Mouse (Mus musculus) forebrain, embryonic 11.5 days (tissue): ENCODE measurements around the gene Gm21981. TPM values are rescaled to one million over a fixed set of nuclear protein-coding genes. Genes with fewer than 3 reads are reported as not detected.
A peak's percentile ranks its signal among the peaks of the same experiment; 100 is the strongest.

Experiments used
- ATAC-seq: fragments of 200-750 bp; cut with Nextera tagmentation; replicated peaks from 2 replicates; pipeline ENCODE4 v1.8.0; 2017; ENCODE audit warnings: moderate TSS enrichment; ENCODE audit not compliant: low FRiP score
- DNase-seq: peaks from one replicate; pipeline ENCODE4 v3.0.0-alpha.2; 2017; ENCODE audit warnings: low spot score
- H3K27ac ChIP-seq: fragments of 300-500 bp; sonication (generic); 2 replicates; pipeline ENCODE4 v1.5.1; 2014; ENCODE audit warnings: low read depth, low read length
- H3K27me3 ChIP-seq: fragments of 300-500 bp; sonication (generic); 2 replicates; pipeline ENCODE4 v1.6.1; 2014; ENCODE audit warnings: mild to moderate bottlenecking, low read length, mixed read lengths; ENCODE audit not compliant: control insufficient read depth, insufficient read depth
- H3K36me3 ChIP-seq: fragments of 300-500 bp; sonication (generic); 2 replicates; pipeline ENCODE4 v1.6.1; 2014; ENCODE audit warnings: mild to moderate bottlenecking, low read length, moderate library complexity, mixed read lengths; ENCODE audit not compliant: control insufficient read depth, insufficient read depth
- H3K4me1 ChIP-seq: fragments of 300-500 bp; sonication (generic); replicated peaks from 2 replicates; pipeline ENCODE4 v1.6.1; 2014; ENCODE audit warnings: low read length, mixed read lengths; ENCODE audit not compliant: control insufficient read depth, insufficient read depth
- H3K4me2 ChIP-seq: fragments of 300-500 bp; sonication (generic); 2 replicates; pipeline ENCODE4 v1.6.1; 2014; ENCODE audit warnings: low read depth, mild to moderate bottlenecking, low read length, moderate library complexity, mixed read lengths; ENCODE audit not compliant: severe bottlenecking
- H3K4me3 ChIP-seq: fragments of 300-500 bp; sonication (generic); 2 replicates; pipeline ENCODE4 v1.5.1; 2014; ENCODE audit warnings: low read depth, low read length
- H3K9ac ChIP-seq: fragments of 300-500 bp; sonication (generic); 2 replicates; pipeline ENCODE4 v1.6.1; 2014; ENCODE audit warnings: low read length
- H3K9me3 ChIP-seq: fragments of 300-500 bp; sonication (generic); 2 replicates; pipeline ENCODE4 v1.6.1; 2016; ENCODE audit warnings: low read length, mixed read lengths; ENCODE audit not compliant: control insufficient read depth
- WGBS: fragments of 180-500 bp; shearing (Covaris S2); extraction: QIAGEN DNeasy Blood & Tissue Kit; methylation state at CpG from one replicate; pipeline ENCODE4 v1.1.7; 2014; 5-methylcytosine and 5-hydroxymethylcytosine counted together
- polyA plus RNA-seq: library from polyadenylated mRNA; unstranded; fragments of >200 nt; fragmentation: Nextera tagmentation; extraction: Ambion mirVana; gene quantifications from 2 replicates; pipeline ENCODE4 v1.2.1, GENCODE M21; 2014

Gm21981 gene
- polyA plus RNA-seq, result 1.4 and 1.6 TPM in 2 replicates

- DNase-seq (no peak), ATAC-seq (no peak)
- WGBS, result 2% methylated on average over 3 of the region's 3 CpGs
- Histone ChIP-seq H3K27me3 (no peaks in the 10 kb centered on the region; the same call in 1 of the 2 replicates), H3K4me2 (peak within 1 kb of the TSS; percentile 79), H3K9me3 (no peaks in the 10 kb centered on the region), H3K9ac (peak within 1 kb of the TSS; percentile 79), H3K27ac (peak within 1 kb of the TSS; percentile 14; the same call in 1 of the 2 replicates), H3K4me1 (peaks cover 6% of the 10 kb centered on the region; the same call in 1 of the 2 replicates), H3K36me3 (no peaks in the 10 kb centered on the region), H3K4me3 (peak within 1 kb of the TSS; percentile 66)
These were observed at the start of gene Gm21981 for GRCm38 (mm10) chr17:47694442-47694502. Gene Gm21981 (minus strand): TSS chr17:47694455.

- Histone ChIP-seq H3K4me1 (peaks cover 6% of the 10 kb centered on the region; the same call in 1 of the 2 replicates), H3K9ac (no peak overlapping the region), H3K4me3 (no peak overlapping the region), H3K36me3 (no peaks in the 10 kb centered on the region), H3K27ac (no peak overlapping the region), H3K4me2 (no peak overlapping the region), H3K9me3 (no peaks in the 10 kb centered on the region), H3K27me3 (peaks cover 15% of the 10 kb centered on the region)
- WGBS, result 46% methylated on average over 16 of the region's 16 CpGs
- no peak for ATAC-seq
- no peak for DNase-seq
These were observed 48.9 kb upstream of the Gm21981 start for GRCm38 (mm10) chr17:47742991-47743734.

- peaks cover 11% of the 10 kb centered on the region; the same call in 1 of the 2 replicates for H3K4me1 ChIP-seq
- H3K9me3 ChIP-seq, result no peaks in the 10 kb centered on the region
- no peaks in the 10 kb centered on the region for H3K36me3 ChIP-seq
- 52% methylated on average over 2 of the region's 2 CpGs for WGBS
- H3K9ac ChIP-seq, result no peak overlapping the region
- no peak overlapping the region for H3K4me3 ChIP-seq
- DNase-seq (no peak), ATAC-seq (no peak)
- H3K27ac ChIP-seq, result no peak overlapping the region
- peaks cover 23% of the 10 kb centered on the region for H3K27me3 ChIP-seq
- H3K4me2 ChIP-seq, result no peak overlapping the region
These were observed 45.9 kb upstream of the Gm21981 start for GRCm38 (mm10) chr17:47740186-47740585.

GRCm38 (mm10) chr17:47738879-47739798 is 44.9 kb upstream of the Gm21981 start:
- H3K4me2 ChIP-seq, result peak overlapping the region; percentile 84
- H3K36me3 ChIP-seq, result no peaks in the 10 kb centered on the region
- H3K27ac ChIP-seq, result no peak overlapping the region
- DNase-seq (peak; percentile 58), ATAC-seq (no peak)
- H3K4me1 ChIP-seq, result peaks cover 11% of the 10 kb centered on the region; the same call in 1 of the 2 replicates
- peaks cover 23% of the 10 kb centered on the region for H3K27me3 ChIP-seq
- 5% methylated on average over 20 of the region's 20 CpGs for WGBS
- H3K9me3 ChIP-seq, result no peaks in the 10 kb centered on the region
- H3K9ac ChIP-seq, result peak overlapping the region; percentile 20
- peak overlapping the region; percentile 51; the same call in 1 of the 2 replicates for H3K4me3 ChIP-seq

GRCm38 (mm10) chr17:47738066-47738878 is 44.0 kb upstream of the Gm21981 start:
- peak; percentile 26 for ATAC-seq
- Histone ChIP-seq H3K36me3 (no peaks in the 10 kb centered on the region), H3K4me2 (peak overlapping the region; percentile 84), H3K9me3 (no peaks in the 10 kb centered on the region), H3K4me3 (peak overlapping the region; percentile 51), H3K27ac (no peak overlapping the region), H3K9ac (peak overlapping the region; percentile 20), H3K27me3 (peaks cover 23% of the 10 kb centered on the region), H3K4me1 (peaks cover 11% of the 10 kb centered on the region; the same call in 1 of the 2 replicates)
- peak; percentile 71 for DNase-seq
- under 1% methylated on average over 50 of the region's 61 CpGs for WGBS

- Histone ChIP-seq H3K4me2 (peak overlapping the region; percentile 84), H3K9ac (peak overlapping the region; percentile 47), H3K27me3 (peaks cover 23% of the 10 kb centered on the region), H3K9me3 (no peaks in the 10 kb centered on the region), H3K36me3 (no peaks in the 10 kb centered on the region), H3K27ac (no peak overlapping the region), H3K4me1 (peaks cover 11% of the 10 kb centered on the region; the same call in 1 of the 2 replicates), H3K4me3 (peak overlapping the region; percentile 51)
- WGBS, result 1% methylated on average over 37 of the region's 60 CpGs
- ATAC-seq (peak; percentile 81), DNase-seq (peak; percentile 84)
These were observed 43.2 kb upstream of the Gm21981 start for GRCm38 (mm10) chr17:47737271-47738065.

GRCm38 (mm10) chr17:47736856-47737255 is 42.6 kb upstream of the Gm21981 start, which contains the start of gene Tfeb:
Gene Tfeb (plus strand): TSS chr17:47737030.
- H3K36me3 ChIP-seq, result no peaks in the 10 kb centered on the region
- under 1% methylated on average over 44 of the region's 47 CpGs for WGBS
- peak within 1 kb of the TSS; percentile 47 for H3K9ac ChIP-seq
- H3K27ac ChIP-seq, result no peak within 1 kb of the TSS
- H3K9me3 ChIP-seq, result no peaks in the 10 kb centered on the region
- H3K27me3 ChIP-seq, result peaks cover 23% of the 10 kb centered on the region
- peak within 1 kb of the TSS; percentile 51 for H3K4me3 ChIP-seq
- DNase-seq, result peak; percentile 98
- peak within 1 kb of the TSS; percentile 84 for H3K4me2 ChIP-seq
- ATAC-seq, result peak; percentile 73
- H3K4me1 ChIP-seq, result peaks cover 11% of the 10 kb centered on the region; the same call in 1 of the 2 replicates
